Mouse (Mus musculus) forebrain, embryonic 16.5 days (tissue): ENCODE measurements around the gene Ap5s1. TPM values are rescaled to one million over a fixed set of nuclear protein-coding genes. Genes with fewer than 3 reads are reported as not detected.

Experiments used
- ATAC-seq: fragments of 200-750 bp; cut with Nextera tagmentation; 2 replicates; pipeline ENCODE4 v1.8.0; 2017; ENCODE audit warnings: mild to moderate bottlenecking, moderate library complexity
- H3K27ac ChIP-seq: fragments of 300-500 bp; sonication (generic); 2 replicates; pipeline ENCODE4 v1.5.1; 2014; ENCODE audit warnings: low read length, control low read depth
- H3K27me3 ChIP-seq: fragments of 300-500 bp; sonication (generic); replicated peaks from 2 replicates; pipeline ENCODE4 v1.6.1; 2014; ENCODE audit warnings: low read length; ENCODE audit not compliant: control insufficient read depth, insufficient read depth
- H3K36me3 ChIP-seq: fragments of 300-500 bp; sonication (generic); 2 replicates; pipeline ENCODE4 v1.6.1; 2014; ENCODE audit not compliant: control insufficient read depth, insufficient read depth
- H3K4me1 ChIP-seq: fragments of 300-500 bp; sonication (generic); replicated peaks from 2 replicates; pipeline ENCODE4 v1.6.1; 2014; ENCODE audit warnings: low read length; ENCODE audit not compliant: control insufficient read depth, insufficient read depth
- H3K4me2 ChIP-seq: fragments of 300-500 bp; sonication (generic); 2 replicates; pipeline ENCODE4 v1.6.1; 2014; ENCODE audit warnings: mild to moderate bottlenecking, low read length, control low read depth
- H3K4me3 ChIP-seq: fragments of 300-500 bp; sonication (generic); replicated peaks from 2 replicates; pipeline ENCODE4 v1.5.1; 2014; ENCODE audit warnings: mild to moderate bottlenecking, low read length, control low read depth
- H3K9ac ChIP-seq: fragments of 300-500 bp; sonication (generic); replicated peaks from 2 replicates; pipeline ENCODE4 v1.6.1; 2014; ENCODE audit warnings: low read depth, low read length, control low read depth
- H3K9me3 ChIP-seq: fragments of 300-500 bp; sonication (generic); 2 replicates; pipeline ENCODE4 v1.6.1; 2016; ENCODE audit warnings: low read length; ENCODE audit not compliant: control insufficient read depth
- WGBS: fragments of 180-500 bp; shearing (Covaris S2); extraction: QIAGEN DNeasy Blood & Tissue Kit; methylation state at CpG from one replicate; pipeline ENCODE4 v1.1.7; 2014; 5-methylcytosine and 5-hydroxymethylcytosine counted together
- polyA plus RNA-seq: library from polyadenylated mRNA; unstranded; fragments of >200 nt; fragmentation: Nextera tagmentation; extraction: Ambion mirVana; gene quantifications from 2 replicates; pipeline ENCODE4 v1.2.1, GENCODE M21; 2015

The Ap5s1 gene
- polyA plus RNA-seq, 1 experiment from 2014 or later: 40.5 TPM

- ATAC-seq: no peak
- 93% methylated on average over 16 of the region's 16 CpGs for WGBS
- H3K36me3 ChIP-seq: peaks cover 7% of the 10 kb centered on the region; the same call in 1 of the 2 replicates
Observed at GRCm38 (mm10) chr2:131196606-131197316, 10.1 kb upstream of the Ap5s1 start.

GRCm38 (mm10) chr2:131200710-131201109 is 6.2 kb upstream of the Ap5s1 start:
- H3K27ac ChIP-seq: no peak overlapping the region
- no peaks in the 10 kb centered on the region for H3K36me3 ChIP-seq
- H3K4me3 ChIP-seq: no peak overlapping the region
- no peaks in the 10 kb centered on the region for H3K9me3 ChIP-seq
- WGBS: 85% methylated on average over 2 of the region's 2 CpGs
- H3K4me1 ChIP-seq: no peaks in the 10 kb centered on the region
- no peaks in the 10 kb centered on the region for H3K27me3 ChIP-seq
- H3K9ac ChIP-seq: no peak overlapping the region
- no peak for ATAC-seq
- H3K4me2 ChIP-seq: no peak overlapping the region

More at GRCm38 (mm10) chr2:131196606-131197316, 10.1 kb upstream of the Ap5s1 start:
- H3K9ac ChIP-seq: no peak overlapping the region
- H3K4me3 ChIP-seq: no peak overlapping the region
- H3K4me1 ChIP-seq: no peaks in the 10 kb centered on the region
- H3K4me2 ChIP-seq: no peak overlapping the region
- no peaks in the 10 kb centered on the region for H3K27me3 ChIP-seq
- no peak overlapping the region for H3K27ac ChIP-seq
- H3K9me3 ChIP-seq: no peaks in the 10 kb centered on the region

- 81% methylated on average over 3 of the region's 3 CpGs for WGBS
- H3K27ac ChIP-seq: no peak overlapping the region
- H3K4me1 ChIP-seq: no peaks in the 10 kb centered on the region
- H3K36me3 ChIP-seq: no peaks in the 10 kb centered on the region
- H3K9me3 ChIP-seq: no peaks in the 10 kb centered on the region
- H3K27me3 ChIP-seq: no peaks in the 10 kb centered on the region
- no peak overlapping the region for H3K4me2 ChIP-seq
- H3K4me3 ChIP-seq: no peak overlapping the region
- no peak for ATAC-seq
- H3K9ac ChIP-seq: no peak overlapping the region
Observed at GRCm38 (mm10) chr2:131201262-131201661, 5.6 kb upstream of the Ap5s1 start.

- 84% methylated on average over 6 of the region's 6 CpGs for WGBS
- Histone ChIP-seq H3K9me3 (no peaks in the 10 kb centered on the region), H3K9ac (no peak overlapping the region), H3K4me3 (no peak overlapping the region), H3K4me1 (no peaks in the 10 kb centered on the region), H3K36me3 (no peaks in the 10 kb centered on the region), H3K27me3 (no peaks in the 10 kb centered on the region), H3K27ac (no peak overlapping the region), H3K4me2 (no peak overlapping the region)
- no peak for ATAC-seq
Observed at GRCm38 (mm10) chr2:131203816-131204409, 3.0 kb upstream of the Ap5s1 start.

GRCm38 (mm10) chr2:131204410-131204981 is 2.4 kb upstream of the Ap5s1 start:
- no peak overlapping the region for H3K4me2 ChIP-seq
- no peak overlapping the region for H3K27ac ChIP-seq
- H3K4me1 ChIP-seq: peaks cover 2% of the 10 kb centered on the region
- no peak overlapping the region for H3K9ac ChIP-seq
- no peak for ATAC-seq
- WGBS: 42% methylated on average over 7 of the region's 7 CpGs
- H3K9me3 ChIP-seq: no peaks in the 10 kb centered on the region
- no peaks in the 10 kb centered on the region for H3K27me3 ChIP-seq
- H3K4me3 ChIP-seq: no peak overlapping the region
- no peaks in the 10 kb centered on the region for H3K36me3 ChIP-seq

GRCm38 (mm10) chr2:131205521-131206182 is 1.2 kb upstream of the Ap5s1 start:
- ATAC-seq: no peak
- WGBS: 88% methylated on average over 8 of the region's 8 CpGs
- no peaks in the 10 kb centered on the region for H3K9me3 ChIP-seq
- H3K4me2 ChIP-seq: no peak overlapping the region
- no peak overlapping the region for H3K27ac ChIP-seq
- H3K4me3 ChIP-seq: no peak overlapping the region
- H3K9ac ChIP-seq: no peak overlapping the region
- H3K4me1 ChIP-seq: peaks cover 6% of the 10 kb centered on the region
- no peaks in the 10 kb centered on the region for H3K27me3 ChIP-seq
- H3K36me3 ChIP-seq: no peaks in the 10 kb centered on the region

- no peak overlapping the region for H3K27ac ChIP-seq
- no peaks in the 10 kb centered on the region for H3K9me3 ChIP-seq
- H3K4me3 ChIP-seq: no peak overlapping the region
- H3K9ac ChIP-seq: no peak overlapping the region
- H3K4me1 ChIP-seq: peaks cover 13% of the 10 kb centered on the region
- 88% methylated on average over 2 of the region's 2 CpGs for WGBS
- H3K36me3 ChIP-seq: 0 out of 2 replicates have a peak, but pooled peaks cover 1% of the 10 kb centered on the region
- H3K27me3 ChIP-seq: no peaks in the 10 kb centered on the region
- no peak for ATAC-seq
- H3K4me2 ChIP-seq: no peak overlapping the region
Observed at GRCm38 (mm10) chr2:131208356-131208755, 1.5 kb downstream of the Ap5s1 start.

- Histone ChIP-seq H3K27me3 (no peaks in the 10 kb centered on the region), H3K4me3 (peak overlapping the region; percentile 78), H3K9ac (peak overlapping the region; percentile 91), H3K27ac (peak overlapping the region; percentile 95), H3K4me2 (peak overlapping the region; percentile 79), H3K9me3 (no peaks in the 10 kb centered on the region), H3K4me1 (peaks cover 13% of the 10 kb centered on the region), H3K36me3 (0 out of 2 replicates have a peak, but pooled peaks cover 2% of the 10 kb centered on the region)
- no peak for ATAC-seq
- WGBS: 79% methylated on average over 4 of the region's 4 CpGs
Observed at GRCm38 (mm10) chr2:131209125-131209795, 2.4 kb downstream of the Ap5s1 start.
